Mouse (Mus musculus) cerebellum, postnatal 36 days (tissue): ENCODE data around the gene Ciart.
"Not testable (repeated sequence)": the region's sequence is repeated elsewhere in the genome, so short reads cannot be mapped to it uniquely, and the experiment has no call there.

ENCODE experiments used
- DNase-seq, 2 experiments: peaks; one replicate each; pipeline ENCODE4 v3.0.0; 2021 to 2022; ENCODE audit warnings: mixed read lengths in 2 of 2

Ciart gene

DNA sequence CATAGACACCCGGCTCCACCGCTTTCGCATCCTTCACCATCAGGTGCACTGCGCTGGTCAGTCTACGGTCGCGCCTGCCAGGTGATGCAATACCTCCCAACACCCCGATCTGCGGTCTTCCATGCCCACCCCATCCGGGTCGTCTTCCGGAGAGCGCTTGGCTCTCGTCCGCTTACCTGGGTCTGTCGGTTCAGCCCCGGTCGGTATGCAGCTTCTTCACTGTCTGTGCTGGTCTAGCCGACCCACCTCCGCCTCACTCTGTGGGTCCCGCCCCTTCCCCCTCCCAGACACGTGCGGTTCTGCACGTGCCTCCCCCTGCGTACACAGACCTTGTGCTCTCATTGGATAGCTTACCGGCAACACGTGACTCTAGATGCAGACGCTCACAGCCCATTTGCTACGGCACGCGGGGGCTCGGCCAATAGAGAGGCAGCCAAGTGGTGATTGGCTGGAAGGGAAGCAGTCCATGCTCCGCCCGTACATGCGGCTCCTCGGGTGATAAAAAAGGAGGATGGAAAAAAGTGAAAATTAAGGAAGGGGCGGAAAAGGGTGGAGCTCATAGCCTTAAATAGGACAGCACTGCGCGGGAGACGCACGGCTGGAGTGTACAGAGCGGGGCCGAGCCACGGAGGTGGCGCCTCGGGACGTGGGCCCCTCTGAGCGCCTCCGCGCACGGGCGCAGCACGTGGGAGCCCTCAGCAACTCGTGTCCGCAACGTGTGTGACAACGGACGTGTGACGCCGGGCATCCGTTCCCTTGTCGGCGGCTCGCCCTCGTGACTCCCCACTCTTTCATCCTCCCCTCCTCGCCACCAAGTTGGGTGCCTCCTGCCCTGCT lies at the start of gene Ciart:
Ciart (minus strand) TSS at position 273 of the 837 bp plus-strand sequence.
- peak; percentile 92 to 94 for DNase-seq

- no peak for DNase-seq
Observed at GRCm38 (mm10) chr3:95931471-95931870, 49.4 kb upstream of the Ciart start.

DNA sequence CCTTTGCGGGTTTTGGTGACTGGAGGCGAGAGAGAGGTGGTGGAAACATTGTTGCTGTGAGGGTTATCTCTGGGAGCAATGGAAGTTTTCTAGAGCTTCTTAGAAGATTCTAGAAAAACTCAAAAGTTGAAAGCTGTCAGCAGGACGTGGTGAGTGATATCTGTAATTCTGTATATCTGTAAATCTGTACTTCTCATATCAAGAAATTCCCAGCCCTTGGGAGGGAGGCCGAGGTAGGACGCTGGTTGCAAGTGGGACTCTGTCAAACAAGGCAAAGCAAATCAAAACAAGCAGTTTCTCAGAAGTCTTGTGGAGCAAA lies 48.4 kb upstream of the Ciart start:
- DNase-seq = no peak

- DNase-seq = peak; percentile 29 to 40
Observed at GRCm38 (mm10) chr3:95929581-95930470, 47.8 kb upstream of the Ciart start.

- DNase-seq = peak; percentile 95 to 96
Observed at GRCm38 (mm10) chr3:95928658-95929503, 46.8 kb upstream of the Ciart start, which contains the start of gene Anp32e. Gene Anp32e (plus strand): TSS chr3:95929246.

GRCm38 (mm10) chr3:95928261-95928657 lies 46.2 kb upstream of the Ciart start:
- DNase-seq = no peak

GRCm38 (mm10) chr3:95925087-95925486 lies 43.0 kb upstream of the Ciart start:
- no peak for DNase-seq

DNA sequence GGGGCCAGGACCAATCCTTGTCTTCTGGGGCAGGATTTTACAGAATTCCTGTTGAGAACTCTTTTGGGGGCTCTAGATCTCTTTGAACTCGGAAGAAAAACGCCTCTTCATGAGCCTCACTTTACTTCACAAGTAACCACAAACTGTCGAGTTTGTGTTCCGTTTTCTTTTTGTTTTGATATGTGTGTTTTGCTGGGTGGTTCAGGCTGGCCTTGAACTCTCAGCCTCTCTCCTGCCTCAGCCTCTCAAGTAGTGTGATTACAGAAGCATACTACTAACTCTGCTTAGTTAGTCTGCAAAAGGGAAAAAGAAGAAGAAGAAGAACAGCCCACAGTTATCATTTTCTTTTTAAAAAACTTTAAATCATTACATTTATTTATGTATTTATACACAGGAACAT lies 42.1 kb upstream of the Ciart start:
- no peak for DNase-seq

- not testable (repeated sequence) for DNase-seq
Observed at GRCm38 (mm10) chr3:95923429-95923828, 41.4 kb upstream of the Ciart start.

- DNase-seq = not testable (repeated sequence)
Observed at GRCm38 (mm10) chr3:95920532-95920931, 38.5 kb upstream of the Ciart start.

- no peak for DNase-seq
Observed at GRCm38 (mm10) chr3:95916760-95917159, 34.7 kb upstream of the Ciart start.

DNA sequence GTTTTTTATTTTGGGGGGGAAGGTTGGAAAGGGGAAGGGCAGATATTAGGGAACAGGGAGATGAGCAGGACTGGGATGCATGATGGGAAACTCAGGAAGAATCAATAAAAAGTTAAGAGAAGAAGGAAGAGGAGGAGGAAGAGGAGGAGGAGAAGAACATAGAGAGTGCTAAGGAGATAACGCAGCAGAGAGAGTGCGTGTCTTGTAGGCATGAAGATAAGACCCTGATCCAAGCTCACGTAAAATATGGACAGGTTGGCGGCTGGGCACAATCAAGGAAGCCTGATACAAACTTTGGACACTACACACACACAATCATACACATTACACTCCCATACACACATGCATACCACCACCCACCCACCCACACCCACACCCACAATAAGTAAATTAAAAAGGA lies 32.7 kb upstream of the Ciart start:
- DNase-seq = no peak

DNA sequence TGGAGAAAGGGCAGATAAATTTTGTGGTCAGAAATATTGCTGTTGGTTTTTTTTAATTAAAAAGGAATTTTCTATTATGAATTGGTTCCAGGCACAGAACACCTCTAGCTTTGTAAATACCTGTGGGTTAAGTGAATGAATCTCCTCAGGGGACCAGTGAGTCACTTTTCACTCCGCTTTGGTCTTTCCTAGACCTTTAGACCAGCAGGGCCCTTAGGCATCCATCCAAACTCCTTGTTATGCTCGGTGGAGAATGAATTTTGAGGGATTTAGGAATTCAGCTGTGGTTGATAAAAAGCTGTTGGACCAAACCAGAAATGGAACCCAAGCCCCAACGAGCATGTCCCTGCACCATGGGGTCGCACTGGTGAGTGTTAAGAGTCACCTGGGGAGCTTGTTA lies 25.6 kb upstream of the Ciart start:
- DNase-seq = no peak

DNA sequence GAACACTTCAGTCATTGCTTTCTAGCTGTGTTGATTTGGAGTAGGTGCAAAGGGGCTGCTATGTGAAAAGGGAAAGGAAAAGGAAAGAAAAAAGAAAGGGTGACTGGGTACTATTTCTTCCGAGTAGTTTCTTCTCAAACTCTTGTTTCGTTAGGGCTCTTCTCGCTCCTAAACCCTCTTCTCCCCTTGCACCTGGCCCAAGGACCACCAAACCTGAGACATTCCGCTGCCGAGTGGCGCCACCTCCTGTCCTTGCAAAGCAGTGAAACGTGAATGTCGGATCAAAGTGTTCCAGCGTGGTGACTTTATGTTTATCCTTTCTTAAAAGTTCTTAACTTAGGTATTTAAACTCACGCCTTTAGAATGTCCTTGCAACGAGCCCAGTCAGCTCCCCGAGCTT lies 24.8 kb upstream of the Ciart start:
- peak; percentile 45 to 47 for DNase-seq

- DNase-seq = peak; percentile 28 to 33
Observed at GRCm38 (mm10) chr3:95905940-95906492, 24.0 kb upstream of the Ciart start.

DNA sequence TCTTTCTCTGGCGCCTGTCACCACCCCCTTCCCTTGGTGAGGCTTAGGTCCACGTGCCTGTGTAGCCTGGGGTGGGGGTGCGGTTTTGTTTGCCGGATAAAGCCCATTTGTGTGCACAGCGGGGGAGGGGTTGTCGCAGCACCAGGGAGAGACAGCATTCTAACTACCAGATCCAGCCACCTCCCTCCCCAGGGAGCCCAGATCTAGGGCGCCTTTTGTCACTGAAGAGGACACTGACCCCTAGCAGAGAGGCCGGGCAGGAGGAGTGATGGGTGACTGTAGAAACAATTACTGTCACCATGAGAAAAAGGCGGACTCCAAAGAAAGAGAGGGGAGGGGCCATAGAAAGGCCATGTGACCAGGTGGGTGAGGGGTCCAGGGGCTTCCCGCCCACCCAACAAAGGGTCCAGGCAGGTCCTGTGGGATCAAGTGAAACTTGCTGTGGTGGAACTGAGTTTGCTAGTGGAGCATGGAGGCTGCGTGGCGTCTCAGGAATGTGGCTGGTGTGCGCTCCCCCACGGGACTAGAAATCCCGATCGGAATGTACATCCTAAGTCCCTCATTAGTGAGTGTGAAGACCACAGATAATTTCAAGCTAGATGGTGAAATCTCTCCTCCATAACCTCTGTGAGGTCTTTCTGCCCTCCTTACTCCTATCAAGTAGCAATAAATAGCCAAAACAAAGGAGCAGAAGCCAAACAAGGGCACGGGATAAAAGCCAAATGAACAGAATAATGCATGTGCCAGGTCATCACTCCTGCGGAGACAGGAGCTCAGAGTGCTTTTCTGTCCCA lies 23.3 kb upstream of the Ciart start:
- DNase-seq = peak in 1 of 2 experiments; percentile 33

DNA sequence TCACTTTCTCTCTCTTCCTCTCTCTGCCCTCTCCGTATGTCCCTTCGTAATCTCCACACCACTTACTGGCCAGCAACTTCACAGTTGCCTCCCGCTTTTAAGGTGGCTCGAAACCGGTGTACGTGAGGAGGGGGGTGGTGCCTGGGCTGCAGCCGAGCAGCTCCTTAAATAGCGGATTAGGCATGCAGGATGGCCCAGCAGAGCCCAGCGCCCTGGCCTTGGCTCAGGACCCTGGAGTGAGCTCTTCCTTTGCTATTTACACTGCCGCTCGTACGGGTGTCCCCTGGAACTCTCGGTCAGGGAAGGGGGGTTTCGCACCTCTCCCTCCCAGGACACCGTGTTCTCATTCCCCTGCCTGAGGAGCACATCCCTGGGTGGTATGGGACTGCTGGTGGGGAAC lies 22.5 kb upstream of the Ciart start, which contains the start of gene Car14:
Car14 (minus strand) TSS at position 124 of the 400 bp plus-strand sequence.
- no peak for DNase-seq

DNA sequence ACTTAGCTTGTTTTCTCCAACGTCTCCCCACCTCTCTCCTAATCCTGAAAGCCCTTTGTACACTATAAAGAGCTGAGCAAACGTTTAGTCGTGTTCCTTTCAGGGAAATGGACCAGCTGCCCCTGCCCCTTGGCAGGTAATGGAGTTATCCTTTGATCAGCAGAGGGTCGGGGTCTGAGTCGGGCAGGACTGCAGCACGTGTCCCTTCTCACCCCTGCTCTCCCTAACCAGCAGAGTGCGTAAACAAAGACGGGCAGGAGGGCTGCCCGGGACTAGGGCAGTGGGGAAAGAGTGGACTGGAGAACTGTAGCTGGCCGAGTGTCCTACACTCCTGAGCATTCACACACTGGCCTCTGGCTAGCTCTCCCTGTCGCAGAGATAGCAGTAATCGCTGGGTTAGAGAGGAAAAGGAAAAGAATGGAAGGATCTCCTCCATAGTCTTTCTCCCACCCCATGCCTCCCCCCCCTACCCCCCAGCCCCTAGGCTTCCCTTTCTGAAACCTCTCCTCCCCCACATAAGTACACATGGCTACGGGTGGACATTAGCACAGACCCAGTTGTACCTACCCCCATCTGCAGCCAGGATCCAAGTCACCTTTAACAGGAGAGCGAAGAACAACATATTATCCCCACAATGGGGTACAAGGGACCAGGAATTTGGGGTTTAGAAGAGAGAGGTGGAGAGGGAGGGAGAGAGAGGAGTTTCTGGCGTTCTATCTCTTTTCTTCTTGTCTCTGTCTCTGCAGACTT lies 21.9 kb upstream of the Ciart start:
- DNase-seq = no peak

- DNase-seq = no peak
Observed at GRCm38 (mm10) chr3:95902643-95903042, 20.6 kb upstream of the Ciart start.

GRCm38 (mm10) chr3:95902373-95902625 lies 20.2 kb upstream of the Ciart start:
- no peak for DNase-seq
